Mouse (Mus musculus) forebrain, postnatal 0 days (tissue): Measurements from ENCODE around the gene Atp10b. TPM values are rescaled to one million over a fixed set of nuclear protein-coding genes. Genes with fewer than 3 reads are reported as not detected.

Experiments
- ATAC-seq: fragments of 200-750 bp; cut with Nextera tagmentation; 2 replicates; pipeline ENCODE4 v1.8.0; 2017; ENCODE audit warnings: mild to moderate bottlenecking, moderate library complexity
- DNase-seq: peaks from one replicate; pipeline ENCODE4 v3.0.0-alpha.2; 2015
- H3K27ac ChIP-seq: fragments of 300-500 bp; sonication (generic); 2 replicates; pipeline ENCODE4 v1.5.1; 2014; ENCODE audit warnings: low read depth, mild to moderate bottlenecking, antibody characterized with exemption, low read length, moderate library complexity, mixed read lengths
- H3K27me3 ChIP-seq: fragments of 300-500 bp; sonication (generic); 2 replicates; pipeline ENCODE4 v1.6.1; 2014; ENCODE audit warnings: mild to moderate bottlenecking, low read length, mixed read lengths; ENCODE audit not compliant: insufficient read depth
- H3K36me3 ChIP-seq: fragments of 300-500 bp; sonication (generic); 2 replicates; pipeline ENCODE4 v1.6.1; 2014; ENCODE audit warnings: mild to moderate bottlenecking, moderate library complexity; ENCODE audit not compliant: insufficient read depth
- H3K4me1 ChIP-seq: fragments of 300-500 bp; sonication (generic); 2 replicates; pipeline ENCODE4 v1.6.1; 2014; ENCODE audit warnings: antibody characterized with exemption; ENCODE audit not compliant: insufficient read depth
- H3K4me2 ChIP-seq: fragments of 300-500 bp; sonication (generic); 2 replicates; pipeline ENCODE4 v1.6.1; 2014; ENCODE audit warnings: low read depth, mild to moderate bottlenecking, moderate library complexity
- H3K4me3 ChIP-seq: fragments of 300-500 bp; sonication (generic); 2 replicates; pipeline ENCODE4 v1.5.1; 2014; ENCODE audit warnings: low read depth, low read length, mixed read lengths
- H3K9ac ChIP-seq: fragments of 300-500 bp; sonication (generic); 2 replicates; pipeline ENCODE4 v1.6.1; 2014; ENCODE audit warnings: mild to moderate bottlenecking
- H3K9me3 ChIP-seq: fragments of 300-500 bp; sonication (generic); 2 replicates; pipeline ENCODE4 v1.6.1; 2016; ENCODE audit warnings: low read length
- CTCF ChIP-seq: sonication (generic); IDR thresholded peaks from 2 replicates; pipeline ENCODE4 v1.5.1; 2016; ENCODE audit warnings: antibody characterized with exemption, control low read depth, low read depth
- WGBS: fragments of 180-500 bp; shearing (Covaris S2); extraction: QIAGEN DNeasy Blood & Tissue Kit; methylation state at CpG from one replicate; pipeline ENCODE4 v1.1.7; 2014; 5-methylcytosine and 5-hydroxymethylcytosine counted together
- polyA plus RNA-seq: library from polyadenylated mRNA; unstranded; fragments of >200 nt; fragmentation: Nextera tagmentation; extraction: Ambion mirVana; gene quantifications from 2 replicates; pipeline ENCODE4 v1.2.1, GENCODE M21; 2015
- total RNA-seq: library from RNA; depleted of rRNA; stranded (reverse); fragments of >200 nt; gene quantifications from 2 replicates; pipeline ENCODE4 v1.2.3, GENCODE M21; 2014

Gene Atp10b
- total and polyA plus RNA-seq, 2 experiments from 2014 or later = 0.21 to 1.1 TPM

DNA sequence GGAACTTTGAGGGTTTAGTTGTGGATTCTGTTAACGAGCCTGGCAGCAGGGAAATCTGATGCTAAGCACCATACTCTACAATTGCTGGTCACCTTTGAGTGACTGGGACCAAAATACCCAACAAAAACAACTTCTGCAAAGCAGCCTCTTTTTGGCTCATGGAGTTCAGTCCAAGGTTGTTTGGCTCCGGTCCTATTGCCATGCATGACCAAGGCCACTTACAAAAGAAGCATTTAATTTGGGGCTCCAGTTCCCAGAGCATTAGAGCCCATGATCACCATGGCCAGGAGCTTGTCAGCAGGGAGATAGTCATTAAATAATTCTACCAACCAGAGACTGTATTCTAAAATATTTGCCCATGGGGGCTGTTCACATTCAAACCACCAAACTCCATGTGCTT is 2.3 kb upstream of the Atp10b start:
- peak; percentile 59; the same call in 1 of the 2 replicates for ATAC-seq
- H3K9ac ChIP-seq = no peak overlapping the region

DNA sequence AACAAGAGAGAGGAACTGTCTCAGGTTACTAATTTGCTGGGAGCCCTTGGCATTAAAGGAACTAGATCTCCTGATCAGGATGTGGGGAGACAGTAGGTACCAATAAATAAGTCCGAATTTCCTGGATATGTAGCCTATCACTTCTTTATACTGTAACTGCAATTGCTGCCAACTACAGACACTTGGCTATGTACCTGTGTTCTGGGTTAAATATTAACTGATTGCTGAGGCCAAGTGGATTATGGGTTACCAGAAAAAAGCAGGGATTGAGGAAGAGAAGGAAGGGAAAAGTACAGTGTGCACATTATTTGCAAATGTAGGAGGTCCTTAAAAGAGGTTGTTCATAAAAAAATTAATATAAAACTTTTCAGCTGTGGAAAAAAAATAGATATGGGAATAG is 1.3 kb upstream of the Atp10b start:
- Histone ChIP-seq H3K4me3 (no peak overlapping the region), H3K36me3 (no peaks in the 10 kb centered on the region), H3K9ac (no peak overlapping the region), H3K4me2 (no peak overlapping the region), H3K9me3 (no peaks in the 10 kb centered on the region), H3K27ac (no peak overlapping the region), H3K27me3 (no peaks in the 10 kb centered on the region), H3K4me1 (no peaks in the 10 kb centered on the region)
- no peak for DNase-seq
- WGBS = 91% methylated on average over 1 of the region's 1 CpGs
- ATAC-seq = no peak
- no peak for TF ChIP-seq CTCF

More for the DNA sequence above, 2.3 kb upstream of the Atp10b start:
- H3K4me2 ChIP-seq = no peak overlapping the region
- H3K4me3 ChIP-seq = no peak overlapping the region
- H3K9me3 ChIP-seq = no peaks in the 10 kb centered on the region
- H3K27me3 ChIP-seq = no peaks in the 10 kb centered on the region
- H3K4me1 ChIP-seq = no peaks in the 10 kb centered on the region
- H3K36me3 ChIP-seq = no peaks in the 10 kb centered on the region
- DNase-seq = peak; percentile 36
- 32% methylated on average over 2 of the region's 2 CpGs for WGBS
- TF ChIP-seq CTCF = no peak
- H3K27ac ChIP-seq = no peak overlapping the region

DNA sequence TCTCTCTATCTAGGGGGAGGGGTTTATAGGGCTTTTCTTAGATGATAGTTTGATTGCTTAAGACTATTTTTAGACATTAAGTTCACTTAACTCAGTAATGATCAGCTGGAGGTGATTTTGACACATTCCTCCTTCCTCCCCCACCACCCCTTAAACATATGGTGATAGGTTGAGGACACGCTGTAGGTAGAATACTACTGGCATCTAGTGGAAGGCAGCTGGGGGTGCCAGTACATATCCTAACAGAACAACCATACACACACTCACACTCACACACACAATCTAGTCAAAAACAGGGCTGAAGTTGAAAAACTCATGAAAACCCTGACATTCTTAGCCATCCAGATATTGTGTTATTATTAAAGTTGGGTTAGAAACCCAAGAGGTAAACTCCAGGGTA is 5.3 kb downstream of the Atp10b start:
- no peak overlapping the region for H3K27ac ChIP-seq
- H3K9ac ChIP-seq = no peak overlapping the region
- H3K9me3 ChIP-seq = no peaks in the 10 kb centered on the region
- no peak overlapping the region for H3K4me3 ChIP-seq
- H3K4me1 ChIP-seq = no peaks in the 10 kb centered on the region
- WGBS = 100% methylated on average over 1 of the region's 1 CpGs
- H3K36me3 ChIP-seq = no peaks in the 10 kb centered on the region
- no peak overlapping the region for H3K4me2 ChIP-seq
- H3K27me3 ChIP-seq = no peaks in the 10 kb centered on the region
- peak; percentile 25; the same call in 1 of the 2 replicates for TF ChIP-seq CTCF
- DNase-seq (no peak), ATAC-seq (no peak)

DNA sequence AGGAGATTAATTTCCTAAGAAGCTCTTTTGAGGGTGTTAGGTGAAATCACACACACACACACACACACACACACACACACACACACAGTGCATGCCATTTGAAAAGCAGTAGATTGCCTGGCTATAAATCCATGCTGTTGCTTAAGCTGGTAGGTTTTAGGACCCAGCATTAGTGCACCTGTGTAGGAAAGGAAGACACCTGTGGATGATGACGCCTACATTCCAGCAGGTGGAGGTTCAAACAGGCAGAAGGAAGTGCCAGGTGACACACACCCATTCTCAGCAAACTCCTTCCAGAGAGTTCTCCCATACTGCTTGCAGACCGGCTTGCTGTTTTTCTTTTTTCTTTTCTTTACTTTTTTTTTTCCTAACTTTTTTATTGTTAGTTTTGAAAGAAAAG is 5.7 kb downstream of the Atp10b start:
- H3K27me3 ChIP-seq = no peaks in the 10 kb centered on the region
- 87% methylated on average over 2 of the region's 2 CpGs for WGBS
- no peak for ATAC-seq
- TF ChIP-seq CTCF = no peak
- H3K4me3 ChIP-seq = no peak overlapping the region
- no peaks in the 10 kb centered on the region for H3K4me1 ChIP-seq
- no peak for DNase-seq
- H3K9me3 ChIP-seq = no peaks in the 10 kb centered on the region
- H3K27ac ChIP-seq = no peak overlapping the region
- no peak overlapping the region for H3K4me2 ChIP-seq
- no peak overlapping the region for H3K9ac ChIP-seq
- no peaks in the 10 kb centered on the region for H3K36me3 ChIP-seq

DNA sequence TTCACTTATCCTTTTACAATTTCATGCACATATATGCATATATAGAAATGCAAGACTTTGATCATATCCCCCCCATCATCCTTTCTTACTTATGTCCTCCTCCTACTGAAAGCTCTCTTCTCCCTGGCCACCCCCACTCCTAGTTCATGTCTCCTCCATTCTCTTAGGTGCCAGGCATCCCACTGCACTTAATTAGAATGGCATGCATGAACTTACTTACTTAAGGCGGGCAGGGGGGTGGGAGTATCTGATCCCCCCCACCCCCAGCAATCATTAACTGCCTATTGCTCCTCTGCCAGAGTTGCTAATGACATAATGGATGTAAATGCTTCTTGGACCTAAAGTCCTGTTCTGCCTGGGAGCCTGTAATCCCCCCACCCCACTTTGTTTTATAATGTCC is 9.1 kb downstream of the Atp10b start:
- Histone ChIP-seq H3K36me3 (no peaks in the 10 kb centered on the region), H3K4me2 (no peak overlapping the region), H3K4me1 (no peaks in the 10 kb centered on the region), H3K4me3 (no peak overlapping the region), H3K9me3 (no peaks in the 10 kb centered on the region), H3K9ac (no peak overlapping the region), H3K27me3 (no peaks in the 10 kb centered on the region), H3K27ac (no peak overlapping the region)
- WGBS = 36% methylated on average over 1 of the region's 1 CpGs
- no peak for TF ChIP-seq CTCF
- DNase-seq = no peak
- no peak for ATAC-seq

DNA sequence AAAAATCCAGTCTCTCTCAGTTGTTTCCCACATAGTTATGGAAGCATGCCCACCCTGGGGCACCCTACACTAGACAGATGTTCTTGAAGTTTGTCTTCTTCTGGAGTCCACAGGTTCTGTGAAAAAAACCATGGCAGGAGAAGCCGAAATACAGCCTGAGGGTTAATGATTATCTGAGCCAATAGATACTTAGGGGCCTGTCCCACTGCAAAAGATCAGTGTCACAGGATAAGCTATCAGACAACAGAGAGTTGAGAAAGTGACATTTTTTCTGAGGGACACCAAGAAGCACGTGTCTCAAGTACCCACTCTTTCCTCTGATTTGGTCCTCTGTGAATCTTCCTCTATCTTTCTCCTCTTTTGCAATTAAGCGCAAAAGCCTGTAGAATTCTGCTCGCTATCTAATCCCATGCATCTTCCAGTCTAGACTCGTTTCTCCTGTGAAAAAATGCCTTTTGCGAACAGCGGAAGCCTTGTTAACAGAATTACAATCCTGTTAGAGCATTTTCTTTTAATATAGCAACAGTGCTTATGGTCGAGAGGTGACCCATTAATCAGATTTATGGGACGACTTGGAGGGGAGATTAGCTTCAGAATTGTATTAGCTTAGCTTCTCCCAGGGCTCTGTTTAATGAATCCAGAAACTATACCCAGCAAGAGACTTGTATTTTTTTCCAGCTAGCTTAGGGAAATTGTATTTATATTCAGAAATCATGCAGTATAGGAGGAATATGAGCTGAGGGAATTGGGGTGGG is 10.7 kb downstream of the Atp10b start:
- H3K4me2 ChIP-seq = no peak overlapping the region
- no peak overlapping the region for H3K9ac ChIP-seq
- H3K36me3 ChIP-seq = no peaks in the 10 kb centered on the region
- TF ChIP-seq CTCF = no peak
- H3K27me3 ChIP-seq = no peaks in the 10 kb centered on the region
- no peak overlapping the region for H3K4me3 ChIP-seq
- DNase-seq = no peak
- ATAC-seq = no peak
- no peak overlapping the region for H3K27ac ChIP-seq
- no peaks in the 10 kb centered on the region for H3K4me1 ChIP-seq
- WGBS = 78% methylated on average over 9 of the region's 9 CpGs
- H3K9me3 ChIP-seq = no peaks in the 10 kb centered on the region

- no peak for TF ChIP-seq CTCF
- 85% methylated on average over 2 of the region's 2 CpGs for WGBS
- DNase-seq (no peak), ATAC-seq (no peak)
- no peak overlapping the region for H3K9ac ChIP-seq
- no peaks in the 10 kb centered on the region for H3K36me3 ChIP-seq
- no peaks in the 10 kb centered on the region for H3K4me1 ChIP-seq
- no peaks in the 10 kb centered on the region for H3K9me3 ChIP-seq
- H3K4me2 ChIP-seq = no peak overlapping the region
- no peaks in the 10 kb centered on the region for H3K27me3 ChIP-seq
- H3K27ac ChIP-seq = no peak overlapping the region
- H3K4me3 ChIP-seq = no peak overlapping the region
Observed at GRCm38 (mm10) chr11:43170601-43171000, 20.9 kb downstream of the Atp10b start.
